Mouse (Mus musculus) stomach, embryonic 15.5 days (tissue): ENCODE measurements at regions not wholly inside any gene's neighbourhood (a gene's known extent, or its start where the extent isn't known, plus 50 kb on each side); places are given as distances from the start of the nearest gene placed in this dataset.
A peak's percentile ranks its signal among the peaks of the same experiment; 100 is the strongest.

Source experiments
- ATAC-seq: fragments of 200-750 bp; cut with Nextera tagmentation; 2 replicates; pipeline ENCODE4 v1.8.0; 2017; ENCODE audit warnings: low read depth, moderate number of reproducible peaks, moderate TSS enrichment; ENCODE audit not compliant: insufficient read depth, low FRiP score
- H3K27ac ChIP-seq: fragments of 300-500 bp; sonication (generic); 2 replicates; pipeline ENCODE4 v1.5.1; 2015; ENCODE audit warnings: mild to moderate bottlenecking, inconsistent platforms
- H3K27me3 ChIP-seq: fragments of 300-500 bp; sonication (generic); replicated peaks from 2 replicates; pipeline ENCODE4 v1.6.1; 2015; ENCODE audit warnings: inconsistent platforms
- H3K36me3 ChIP-seq: fragments of 300-500 bp; sonication (generic); 2 replicates; pipeline ENCODE4 v1.6.1; 2015; ENCODE audit warnings: inconsistent platforms
- H3K4me1 ChIP-seq: fragments of 300-500 bp; sonication (generic); 2 replicates; pipeline ENCODE4 v1.6.1; 2015; ENCODE audit warnings: inconsistent platforms
- H3K4me2 ChIP-seq: fragments of 300-500 bp; sonication (generic); 2 replicates; pipeline ENCODE4 v1.6.1; 2015; ENCODE audit warnings: mild to moderate bottlenecking, inconsistent platforms
- H3K4me3 ChIP-seq: fragments of 300-500 bp; sonication (generic); replicated peaks from 2 replicates; pipeline ENCODE4 v1.5.1; 2015; ENCODE audit warnings: inconsistent platforms
- H3K9ac ChIP-seq: fragments of 300-500 bp; sonication (generic); 2 replicates; pipeline ENCODE4 v1.6.1; 2015; ENCODE audit warnings: inconsistent platforms
- H3K9me3 ChIP-seq: fragments of 300-500 bp; sonication (generic); 2 replicates; pipeline ENCODE4 v1.6.1; 2016; ENCODE audit warnings: inconsistent platforms
- WGBS: fragments of 180-500 bp; shearing (Covaris S2); methylation state at CpG from one replicate; pipeline ENCODE4 v1.1.7; 2015; 5-methylcytosine and 5-hydroxymethylcytosine counted together

- H3K4me1 ChIP-seq, result peaks cover 6% of the 10 kb centered on the region; the same call in 1 of the 2 replicates
- no peak overlapping the region for H3K9ac ChIP-seq
- WGBS, result 17% methylated on average over 3 of the region's 3 CpGs
- no peaks in the 10 kb centered on the region for H3K27me3 ChIP-seq
- peak overlapping the region; percentile 55 for H3K27ac ChIP-seq
- H3K4me2 ChIP-seq, result no peak overlapping the region
- H3K9me3 ChIP-seq, result no peaks in the 10 kb centered on the region
- H3K4me3 ChIP-seq, result no peak overlapping the region
- ATAC-seq, result no peak
- no peaks in the 10 kb centered on the region for H3K36me3 ChIP-seq
Measured at GRCm38 (mm10) chr17:73053479-73054215, 54.1 kb upstream of the Lclat1 start.

DNA sequence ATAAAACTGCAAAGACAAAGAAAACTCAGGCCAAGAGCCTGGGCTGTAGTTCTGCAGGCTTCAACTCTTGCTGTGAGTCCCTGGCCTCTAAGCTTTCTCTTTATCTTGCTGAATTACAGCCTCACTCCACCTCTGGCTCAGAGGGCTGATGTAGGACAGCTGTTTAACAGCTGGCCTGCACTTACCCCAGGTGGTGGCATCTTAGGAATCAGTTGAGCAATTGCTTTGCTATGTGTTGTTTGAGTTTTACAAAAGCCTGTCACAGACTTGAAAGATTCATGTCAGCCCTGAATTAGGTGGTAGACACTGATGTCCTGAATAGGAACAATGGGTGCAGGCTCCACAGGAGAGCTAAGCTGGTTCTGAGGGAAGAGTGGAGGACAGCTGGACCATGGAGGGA is 53.6 kb upstream of the Lclat1 start:
- peak; percentile 53; the same call in 1 of the 2 replicates for ATAC-seq
- no peaks in the 10 kb centered on the region for H3K9me3 ChIP-seq

GRCm38 (mm10) chr17:73055197-73055596 is 52.6 kb upstream of the Lclat1 start:
- no peak overlapping the region for H3K4me3 ChIP-seq
- H3K9ac ChIP-seq, result no peak overlapping the region
- no peak overlapping the region for H3K27ac ChIP-seq
- H3K36me3 ChIP-seq, result no peaks in the 10 kb centered on the region
- 68% methylated on average over 3 of the region's 3 CpGs for WGBS
- H3K27me3 ChIP-seq, result no peaks in the 10 kb centered on the region
- no peak for ATAC-seq
- H3K9me3 ChIP-seq, result no peaks in the 10 kb centered on the region
- no peak overlapping the region for H3K4me2 ChIP-seq
- peaks cover 6% of the 10 kb centered on the region; the same call in 1 of the 2 replicates for H3K4me1 ChIP-seq

More for the DNA sequence above, 53.6 kb upstream of the Lclat1 start:
- peak overlapping the region; percentile 17; the same call in 1 of the 2 replicates for H3K27ac ChIP-seq
- peaks cover 6% of the 10 kb centered on the region; the same call in 1 of the 2 replicates for H3K4me1 ChIP-seq
- no peak overlapping the region for H3K4me3 ChIP-seq
- no peak overlapping the region for H3K4me2 ChIP-seq
- H3K9ac ChIP-seq, result no peak overlapping the region
- no peaks in the 10 kb centered on the region for H3K27me3 ChIP-seq
- H3K36me3 ChIP-seq, result no peaks in the 10 kb centered on the region

GRCm38 (mm10) chr17:73055611-73056010 is 52.2 kb upstream of the Lclat1 start:
- Histone ChIP-seq H3K27me3 (no peaks in the 10 kb centered on the region), H3K4me3 (no peak overlapping the region), H3K4me2 (no peak overlapping the region), H3K4me1 (peaks cover 6% of the 10 kb centered on the region; the same call in 1 of the 2 replicates), H3K9me3 (no peaks in the 10 kb centered on the region), H3K36me3 (no peaks in the 10 kb centered on the region), H3K9ac (no peak overlapping the region), H3K27ac (no peak overlapping the region)
- WGBS, result 64% methylated on average over 6 of the region's 6 CpGs
- no peak for ATAC-seq

DNA sequence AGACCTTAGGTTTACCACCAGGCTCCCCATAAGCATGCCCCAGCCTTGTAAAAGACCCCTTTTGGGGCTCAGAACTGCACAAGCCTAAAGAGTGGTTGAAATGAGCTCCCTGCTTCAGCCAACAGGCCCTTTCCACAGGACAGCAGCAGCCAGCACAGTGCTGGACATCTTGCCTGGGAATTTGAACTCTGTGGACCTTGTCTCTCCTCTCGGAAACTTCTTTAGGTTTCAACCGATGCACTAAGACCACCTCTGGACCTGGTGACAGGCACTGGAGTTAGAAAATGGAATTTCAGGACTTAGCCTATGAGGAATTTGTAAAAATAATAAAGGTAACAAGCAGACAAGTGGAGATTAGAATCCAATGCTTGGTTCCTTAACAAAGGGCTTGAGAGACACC is 51.2 kb upstream of the Lclat1 start:
- H3K9ac ChIP-seq, result no peak overlapping the region
- WGBS, result 87% methylated on average over 2 of the region's 2 CpGs

More for the DNA sequence above, 51.2 kb upstream of the Lclat1 start:
- Histone ChIP-seq H3K4me3 (no peak overlapping the region), H3K27me3 (no peaks in the 10 kb centered on the region), H3K27ac (no peak overlapping the region), H3K9me3 (no peaks in the 10 kb centered on the region), H3K4me2 (no peak overlapping the region), H3K4me1 (peaks cover 10% of the 10 kb centered on the region; the same call in 1 of the 2 replicates), H3K36me3 (no peaks in the 10 kb centered on the region)
- ATAC-seq, result no peak
